Mouse (Mus musculus): Measurements from ENCODE around the gene Scgn.

The Scgn gene

GRCm38 (mm10) chr13:24001081-24001480, 10.1 kb upstream of the Scgn start:
- Histone ChIP-seq H3K36me3 (ENCODE audit: insufficient read depth, low read length) (no peaks in the 10 kb centered on the region), H3K4me3 (replicated peaks; ENCODE audit: low read length) (no peak overlapping the region), H3K9me3 (ENCODE audit: low read length) (no peaks in the 10 kb centered on the region), H3K27me3 (ENCODE audit: insufficient read depth, low read length) (peaks cover 28% of the 10 kb centered on the region), H3K4me1 (replicated peaks; ENCODE audit: low read depth, low read length) (peaks cover 37% of the 10 kb centered on the region)
- TF ChIP-seq CTCF (conservative IDR thresholded peaks at IDR 0.05; ENCODE audit: low read length) (no peak), POU5F1 (IDR thresholded peaks at IDR 0.05; ENCODE audit: borderline replicate concordance, low read length) (no peak), NANOG (IDR thresholded peaks at IDR 0.05; ENCODE audit: borderline replicate concordance, low read length) (no peak)

- Histone ChIP-seq H3K36me3 (ENCODE audit: insufficient read depth, low read length) (no peaks in the 10 kb centered on the region), H3K27me3 (ENCODE audit: insufficient read depth, low read length) (peaks cover 15% of the 10 kb centered on the region), H3K4me3 (replicated peaks; ENCODE audit: low read length) (no peak overlapping the region), H3K9me3 (ENCODE audit: low read length) (no peaks in the 10 kb centered on the region), H3K4me1 (replicated peaks; ENCODE audit: low read depth, low read length) (peaks cover 59% of the 10 kb centered on the region)
- TF ChIP-seq POU5F1 (IDR thresholded peaks at IDR 0.05; ENCODE audit: borderline replicate concordance, low read length) = no peak
- TF ChIP-seq CTCF (conservative IDR thresholded peaks at IDR 0.05; ENCODE audit: low read length) = no peak
- TF ChIP-seq NANOG (IDR thresholded peaks at IDR 0.05; ENCODE audit: borderline replicate concordance, low read length) = no peak
Observed at GRCm38 (mm10) chr13:23998826-23999225, 7.8 kb upstream of the Scgn start.

GRCm38 (mm10) chr13:23994756-23995155, 3.7 kb upstream of the Scgn start:
- Histone ChIP-seq H3K27me3 (ENCODE audit: insufficient read depth, low read length) (peaks cover 11% of the 10 kb centered on the region; the same call in 1 of the 2 replicates), H3K4me1 (replicated peaks; ENCODE audit: low read depth, low read length) (peaks cover 67% of the 10 kb centered on the region), H3K36me3 (ENCODE audit: insufficient read depth, low read length) (no peaks in the 10 kb centered on the region), H3K9me3 (ENCODE audit: low read length) (no peaks in the 10 kb centered on the region), H3K4me3 (replicated peaks; ENCODE audit: low read length) (no peak overlapping the region)
- TF ChIP-seq POU5F1 (IDR thresholded peaks at IDR 0.05; ENCODE audit: borderline replicate concordance, low read length) (no peak), NANOG (IDR thresholded peaks at IDR 0.05; ENCODE audit: borderline replicate concordance, low read length) (no peak), CTCF (conservative IDR thresholded peaks at IDR 0.05; ENCODE audit: low read length) (no peak)

- H3K27me3 ChIP-seq (ENCODE audit: insufficient read depth, low read length) = peaks cover 11% of the 10 kb centered on the region
- no peaks in the 10 kb centered on the region for H3K36me3 ChIP-seq (ENCODE audit: insufficient read depth, low read length)
- 0 out of 2 replicates have a peak, but pooled peaks have one; percentile 27 for TF ChIP-seq NANOG (IDR thresholded peaks at IDR 0.05; ENCODE audit: borderline replicate concordance, low read length)
- no peak; the same call in 1 of the 2 replicates for TF ChIP-seq POU5F1 (IDR thresholded peaks at IDR 0.05; ENCODE audit: borderline replicate concordance, low read length)
- no peak for TF ChIP-seq CTCF (conservative IDR thresholded peaks at IDR 0.05; ENCODE audit: low read length)
- peak overlapping the region; percentile 5; the same call in 1 of the 2 replicates for H3K4me3 ChIP-seq (replicated peaks; ENCODE audit: low read length)
- peaks cover 67% of the 10 kb centered on the region for H3K4me1 ChIP-seq (replicated peaks; ENCODE audit: low read depth, low read length)
- H3K9me3 ChIP-seq (ENCODE audit: low read length) = no peaks in the 10 kb centered on the region
Observed at GRCm38 (mm10) chr13:23994024-23994423, 3.0 kb upstream of the Scgn start.

- Histone ChIP-seq H3K9me3 (ENCODE audit: low read length) (no peaks in the 10 kb centered on the region), H3K4me3 (replicated peaks; ENCODE audit: low read length) (peak overlapping the region; percentile 60; the same call in 1 of the 2 replicates), H3K36me3 (ENCODE audit: insufficient read depth, low read length) (no peaks in the 10 kb centered on the region), H3K27me3 (ENCODE audit: insufficient read depth, low read length) (peaks cover 11% of the 10 kb centered on the region; the same call in 1 of the 2 replicates), H3K4me1 (replicated peaks; ENCODE audit: low read depth, low read length) (peaks cover 58% of the 10 kb centered on the region)
- TF ChIP-seq NANOG (IDR thresholded peaks at IDR 0.05; ENCODE audit: borderline replicate concordance, low read length) (no peak), POU5F1 (IDR thresholded peaks at IDR 0.05; ENCODE audit: borderline replicate concordance, low read length) (no peak), CTCF (conservative IDR thresholded peaks at IDR 0.05; ENCODE audit: low read length) (no peak)
Observed at GRCm38 (mm10) chr13:23990451-23990850, 563 bp downstream of the Scgn start.

GRCm38 (mm10) chr13:23985130-23985529, 5.9 kb downstream of the Scgn start:
- H3K27me3 ChIP-seq (ENCODE audit: insufficient read depth, low read length) = peaks cover 11% of the 10 kb centered on the region; the same call in 1 of the 2 replicates
- TF ChIP-seq NANOG (IDR thresholded peaks at IDR 0.05; ENCODE audit: borderline replicate concordance, low read length) = no peak
- no peak for TF ChIP-seq POU5F1 (IDR thresholded peaks at IDR 0.05; ENCODE audit: borderline replicate concordance, low read length)
- TF ChIP-seq CTCF (conservative IDR thresholded peaks at IDR 0.05; ENCODE audit: low read length) = no peak
- peaks cover 15% of the 10 kb centered on the region for H3K4me1 ChIP-seq (replicated peaks; ENCODE audit: low read depth, low read length)
- no peak overlapping the region for H3K4me3 ChIP-seq (replicated peaks; ENCODE audit: low read length)
- no peaks in the 10 kb centered on the region for H3K9me3 ChIP-seq (ENCODE audit: low read length)
- H3K36me3 ChIP-seq (ENCODE audit: insufficient read depth, low read length) = no peaks in the 10 kb centered on the region

- Histone ChIP-seq H3K4me1 (replicated peaks; ENCODE audit: low read depth, low read length) (no peaks in the 10 kb centered on the region), H3K27me3 (ENCODE audit: insufficient read depth, low read length) (no peaks in the 10 kb centered on the region), H3K4me3 (replicated peaks; ENCODE audit: low read length) (no peak overlapping the region), H3K9me3 (ENCODE audit: low read length) (no peaks in the 10 kb centered on the region), H3K36me3 (ENCODE audit: insufficient read depth, low read length) (no peaks in the 10 kb centered on the region)
- TF ChIP-seq POU5F1 (IDR thresholded peaks at IDR 0.05; ENCODE audit: borderline replicate concordance, low read length) (no peak), NANOG (IDR thresholded peaks at IDR 0.05; ENCODE audit: borderline replicate concordance, low read length) (no peak), CTCF (conservative IDR thresholded peaks at IDR 0.05; ENCODE audit: low read length) (no peak)
Observed at GRCm38 (mm10) chr13:23972271-23972670, 18.7 kb downstream of the Scgn start.

GRCm38 (mm10) chr13:23971870-23972269, 19.1 kb downstream of the Scgn start:
- Histone ChIP-seq H3K4me3 (replicated peaks; ENCODE audit: low read length) (no peak overlapping the region), H3K36me3 (ENCODE audit: insufficient read depth, low read length) (no peaks in the 10 kb centered on the region), H3K27me3 (ENCODE audit: insufficient read depth, low read length) (no peaks in the 10 kb centered on the region), H3K9me3 (ENCODE audit: low read length) (no peaks in the 10 kb centered on the region), H3K4me1 (replicated peaks; ENCODE audit: low read depth, low read length) (no peaks in the 10 kb centered on the region)
- TF ChIP-seq POU5F1 (IDR thresholded peaks at IDR 0.05; ENCODE audit: borderline replicate concordance, low read length) (no peak), CTCF (conservative IDR thresholded peaks at IDR 0.05; ENCODE audit: low read length) (no peak), NANOG (IDR thresholded peaks at IDR 0.05; ENCODE audit: borderline replicate concordance, low read length) (no peak)

- Histone ChIP-seq H3K4me3 (replicated peaks; ENCODE audit: low read length) (no peak overlapping the region), H3K4me1 (replicated peaks; ENCODE audit: low read depth, low read length) (no peaks in the 10 kb centered on the region), H3K9me3 (ENCODE audit: low read length) (no peaks in the 10 kb centered on the region), H3K36me3 (ENCODE audit: insufficient read depth, low read length) (no peaks in the 10 kb centered on the region), H3K27me3 (ENCODE audit: insufficient read depth, low read length) (no peaks in the 10 kb centered on the region; the same call in 1 of the 2 replicates)
- no peak for TF ChIP-seq CTCF (conservative IDR thresholded peaks at IDR 0.05; ENCODE audit: low read length)
- no peak for TF ChIP-seq POU5F1 (IDR thresholded peaks at IDR 0.05; ENCODE audit: borderline replicate concordance, low read length)
- TF ChIP-seq NANOG (IDR thresholded peaks at IDR 0.05; ENCODE audit: borderline replicate concordance, low read length) = no peak
Observed at GRCm38 (mm10) chr13:23964909-23965308, 26.1 kb downstream of the Scgn start.
